Mouse (Mus musculus) right cerebral cortex, postnatal 4 days (tissue): ENCODE data around the gene Sema4d.

Source experiments
- DNase-seq: peaks from one replicate; pipeline ENCODE4 v3.0.0-alpha.2; 2022

Gene Sema4d

GRCm38 (mm10) chr13:51813621-51814615 lies 20.4 kb upstream of the Sema4d start:
- DNase-seq = no peak

- DNase-seq = peak; percentile 27
These were observed 14.6 kb upstream of the Sema4d start for GRCm38 (mm10) chr13:51808141-51808540.

GRCm38 (mm10) chr13:51806220-51806619 lies 12.7 kb upstream of the Sema4d start:
- DNase-seq = no peak

GRCm38 (mm10) chr13:51805634-51806033 lies 12.1 kb upstream of the Sema4d start:
- no peak for DNase-seq

- DNase-seq = no peak
These were observed 7.4 kb upstream of the Sema4d start for GRCm38 (mm10) chr13:51800921-51801320.

GRCm38 (mm10) chr13:51799735-51800522 lies 6.4 kb upstream of the Sema4d start:
- DNase-seq = no peak

GRCm38 (mm10) chr13:51797899-51798746 lies 4.6 kb upstream of the Sema4d start:
- DNase-seq = no peak

GRCm38 (mm10) chr13:51793948-51794347 lies 401 bp upstream of the Sema4d start:
- no peak for DNase-seq

- peak; percentile 49 for DNase-seq
These were observed 670 bp downstream of the Sema4d start for GRCm38 (mm10) chr13:51792729-51793424.

GRCm38 (mm10) chr13:51792135-51792573 lies 1.4 kb downstream of the Sema4d start:
- no peak for DNase-seq

- DNase-seq = no peak
These were observed 1.9 kb downstream of the Sema4d start for GRCm38 (mm10) chr13:51791604-51792003.

GRCm38 (mm10) chr13:51790793-51791192 lies 2.8 kb downstream of the Sema4d start:
- no peak for DNase-seq

GRCm38 (mm10) chr13:51787858-51788257 lies 5.7 kb downstream of the Sema4d start:
- DNase-seq = no peak

- DNase-seq = no peak
These were observed 6.9 kb downstream of the Sema4d start for GRCm38 (mm10) chr13:51786616-51787015.

- DNase-seq = no peak
These were observed 9.1 kb downstream of the Sema4d start for GRCm38 (mm10) chr13:51784476-51784875.

GRCm38 (mm10) chr13:51783857-51784256 lies 9.7 kb downstream of the Sema4d start:
- no peak for DNase-seq

GRCm38 (mm10) chr13:51780509-51781155 lies 12.9 kb downstream of the Sema4d start:
- no peak for DNase-seq

GRCm38 (mm10) chr13:51778983-51779962 lies 14.3 kb downstream of the Sema4d start:
- DNase-seq = no peak

- DNase-seq = no peak
These were observed 15.1 kb downstream of the Sema4d start for GRCm38 (mm10) chr13:51778351-51778982.
